Mouse (Mus musculus): ENCODE results near the gene Pik3cb. TPM values are rescaled to one million over a fixed set of nuclear protein-coding genes. Genes with fewer than 3 reads are reported as not detected.

The Pik3cb gene
- polyA plus RNA-seq (2012; rRNA removed), result 4.3 and 4.9 TPM in 2 replicates

GRCm38 (mm10) chr9:99140063-99140882 is at the start of gene Pik3cb:
TSS of gene Pik3cb (minus strand) at chr9:99140621.

GRCm38 (mm10) chr9:99035575-99035974 is 104.8 kb downstream of the Pik3cb start, which contains the start of gene Gm1123:
TSS of gene Gm1123 (minus strand) at chr9:99035715.

Other genes with a start within 250 kb of the Pik3cb start
- not detected in 2 replicates for gene 7420426K07Rik, start 237.5 kb downstream of the Pik3cb start, polyA plus RNA-seq (2012; rRNA removed)
- not detected in 2 replicates for gene Foxl2, start 185.3 kb downstream of the Pik3cb start, polyA plus RNA-seq (2012; rRNA removed)
- 5.3 and 5.4 TPM in 2 replicates for gene Faim, start 154.2 kb downstream of the Pik3cb start, polyA plus RNA-seq (2012; rRNA removed)
- gene Gm1123, start 104.9 kb downstream of the Pik3cb start, polyA plus RNA-seq (2012; rRNA removed), result 0.03 and 0.06 TPM in 2 replicates
- gene Faiml, start 96.6 kb upstream of the Pik3cb start, polyA plus RNA-seq (2012; rRNA removed), result 0.03 TPM in 1 of 2 replicates, not detected in the other
- 15.2 and 16.1 TPM in 2 replicates for gene Cep70, start 102.7 kb upstream of the Pik3cb start, polyA plus RNA-seq (2012; rRNA removed)
- 0.01 and 0.02 TPM in 2 replicates for gene Esyt3, start 217.9 kb upstream of the Pik3cb start, polyA plus RNA-seq (2012; rRNA removed)